In the genomic region with DNA sequence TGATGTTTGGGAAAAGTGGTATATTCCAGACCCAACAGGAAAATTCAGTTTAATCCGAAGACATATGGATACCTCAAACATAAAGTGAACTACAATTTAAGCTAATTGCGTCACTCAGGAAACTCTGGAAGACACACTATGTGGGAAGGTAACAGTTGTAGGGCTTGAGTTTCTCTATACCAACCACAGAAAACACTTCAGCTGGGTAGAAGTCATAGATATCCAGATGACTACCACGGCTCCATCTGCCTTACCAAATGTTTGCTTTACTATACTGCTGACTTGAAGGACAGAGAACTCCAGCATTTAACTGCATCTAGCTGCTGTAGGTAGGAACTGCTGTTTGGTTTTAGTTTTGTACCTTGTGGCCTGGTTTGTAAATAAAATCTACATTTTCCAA, we compare ENCODE assay signal across 18 mouse cellular contexts.
"Had no signal": no experiment of that assay in that cellular context is flagged by ENCODE, and none has a peak within 500 bp of the region (broad histone marks: within the 10 kb centered on the region; RNA-seq: fewer than 3 reads in every experiment).

No protein-coding gene starts in this region.

- DNase-seq: kidney, adult 11 months; kidney, adult 8-10 months; kidney, postnatal 10 days; kidney, postnatal 36 days; liver; liver, embryonic 13.5 days; lung, embryonic 14.5 days; midbrain, embryonic 14.5 days; right cerebral cortex, postnatal 25 days; spleen, adult 18-20 months; thymus, adult 18-20 months; thymus, postnatal 36 days had no signal

- H3K27me3 ChIP-seq: kidney, embryonic 15.5 days; limb, embryonic 13.5 days; liver, embryonic 13.5 days; stomach, embryonic 15.5 days had no signal

- ATAC-seq: lung, postnatal 0 days had no signal

- H3K4me2 ChIP-seq: kidney, embryonic 15.5 days; limb, embryonic 13.5 days; liver, embryonic 13.5 days; lung, embryonic 14.5 days; stomach, embryonic 15.5 days had no signal

- H3K4me1 ChIP-seq: limb, embryonic 10.5 days; limb, embryonic 13.5 days; stomach, embryonic 15.5 days had no signal

- H3K9ac ChIP-seq: kidney, embryonic 15.5 days; limb, embryonic 13.5 days; liver, embryonic 13.5 days; lung, embryonic 14.5 days; stomach, embryonic 15.5 days had no signal

- H3K4me3 ChIP-seq: kidney, embryonic 15.5 days; limb, embryonic 10.5 days; limb, embryonic 13.5 days; liver, embryonic 13.5 days; stomach, embryonic 15.5 days had no signal

- H3K9me3 ChIP-seq: kidney, embryonic 15.5 days; limb, embryonic 10.5 days; limb, embryonic 13.5 days; liver, embryonic 13.5 days; stomach, embryonic 15.5 days had no signal

- H3K27ac ChIP-seq: kidney, embryonic 15.5 days; limb, embryonic 10.5 days; limb, embryonic 13.5 days; macrophage; stomach, embryonic 15.5 days had no signal
